Mouse (Mus musculus) midbrain, embryonic 14.5 days (tissue): Measurements from ENCODE around the gene Brca1. TPM values are rescaled to one million over a fixed set of nuclear protein-coding genes. Genes with fewer than 3 reads are reported as not detected.
"Not testable (repeated sequence)": the region's sequence is repeated elsewhere in the genome, so short reads cannot be mapped to it uniquely, and the experiment has no call there.

Source experiments
- ATAC-seq: fragments of 200-750 bp; cut with Nextera tagmentation; 2 replicates; pipeline ENCODE4 v1.8.0; 2017; ENCODE audit warnings: moderate number of reproducible peaks, moderate library complexity; ENCODE audit not compliant: low FRiP score, low TSS enrichment
- DNase-seq: peaks from one replicate; pipeline ENCODE4 v3.0.0-alpha.2; 2015
- H3K27ac ChIP-seq: fragments of 300-500 bp; sonication (generic); replicated peaks from 2 replicates; pipeline ENCODE4 v1.5.1; 2014; ENCODE audit warnings: mild to moderate bottlenecking, low read depth, low read length, moderate library complexity
- H3K27me3 ChIP-seq: fragments of 300-500 bp; sonication (generic); 2 replicates; pipeline ENCODE4 v1.6.1; 2014; ENCODE audit warnings: low read length, control low read depth, mixed read lengths; ENCODE audit not compliant: control insufficient read depth, insufficient read depth
- H3K36me3 ChIP-seq: fragments of 300-500 bp; sonication (generic); 2 replicates; pipeline ENCODE4 v1.6.1; 2014; ENCODE audit warnings: low read length, control low read depth; ENCODE audit not compliant: control insufficient read depth, insufficient read depth
- H3K4me1 ChIP-seq: fragments of 300-500 bp; sonication (generic); 2 replicates; pipeline ENCODE4 v1.6.1; 2014; ENCODE audit warnings: mild to moderate bottlenecking, antibody characterized with exemption, low read length, control low read depth; ENCODE audit not compliant: control insufficient read depth, insufficient read depth
- H3K4me2 ChIP-seq: fragments of 300-500 bp; sonication (generic); 2 replicates; pipeline ENCODE4 v1.6.1; 2014; ENCODE audit warnings: mild to moderate bottlenecking, low read length, moderate library complexity
- H3K4me3 ChIP-seq: fragments of 300-500 bp; sonication (generic); replicated peaks from 2 replicates; pipeline ENCODE4 v1.5.1; 2014; ENCODE audit warnings: low read depth, low read length
- H3K9ac ChIP-seq: fragments of 300-500 bp; sonication (generic); replicated peaks from 2 replicates; pipeline ENCODE4 v1.6.1; 2014; ENCODE audit warnings: mild to moderate bottlenecking, low read length, moderate library complexity
- H3K9me3 ChIP-seq: fragments of 300-500 bp; sonication (generic); 2 replicates; pipeline ENCODE4 v1.6.1; 2016; ENCODE audit warnings: low read length, control low read depth, mixed read lengths; ENCODE audit not compliant: control insufficient read depth
- WGBS: fragments of 180-500 bp; shearing (Covaris S2); extraction: QIAGEN DNeasy Blood & Tissue Kit; methylation state at CpG from one replicate; pipeline ENCODE4 v1.1.7; 2014; 5-methylcytosine and 5-hydroxymethylcytosine counted together
- polyA plus RNA-seq: library from polyadenylated mRNA; unstranded; fragments of >200 nt; fragmentation: Nextera tagmentation; extraction: Ambion mirVana; gene quantifications from 2 replicates; pipeline ENCODE4 v1.2.1, GENCODE M21; 2014

Gene Brca1
- polyA plus RNA-seq, 1 experiment from 2014 or later: 4.1 TPM

DNA sequence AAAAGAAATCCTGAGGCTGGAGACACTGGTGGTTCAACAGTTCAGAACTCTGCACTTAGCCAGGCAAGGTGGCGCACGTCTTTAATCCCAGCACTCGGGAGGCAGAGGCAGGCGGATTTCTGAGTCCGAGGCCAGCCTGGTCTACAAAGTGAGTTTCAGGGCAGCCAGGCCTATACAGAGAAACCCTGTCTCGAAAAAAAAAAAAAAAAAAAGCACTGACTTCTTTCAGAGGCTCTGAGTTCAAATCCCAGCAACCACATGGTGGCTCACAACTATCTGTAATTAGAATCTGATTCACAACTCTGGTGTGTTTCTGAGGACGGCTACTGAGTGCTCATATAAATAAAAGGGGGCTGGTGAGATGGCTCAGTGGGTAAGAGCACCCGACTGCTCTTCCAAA is 104.9 kb downstream of the Brca1 start:
- H3K9me3 ChIP-seq, H3K4me1 ChIP-seq, H3K27me3 ChIP-seq, H3K9ac ChIP-seq, ATAC-seq, H3K27ac ChIP-seq, DNase-seq, H3K4me2 ChIP-seq, H3K4me3 ChIP-seq: not testable (repeated sequence)
- 93% methylated on average over 8 of the region's 8 CpGs for WGBS
- H3K36me3 ChIP-seq: peaks cover 29% of the 10 kb centered on the region

DNA sequence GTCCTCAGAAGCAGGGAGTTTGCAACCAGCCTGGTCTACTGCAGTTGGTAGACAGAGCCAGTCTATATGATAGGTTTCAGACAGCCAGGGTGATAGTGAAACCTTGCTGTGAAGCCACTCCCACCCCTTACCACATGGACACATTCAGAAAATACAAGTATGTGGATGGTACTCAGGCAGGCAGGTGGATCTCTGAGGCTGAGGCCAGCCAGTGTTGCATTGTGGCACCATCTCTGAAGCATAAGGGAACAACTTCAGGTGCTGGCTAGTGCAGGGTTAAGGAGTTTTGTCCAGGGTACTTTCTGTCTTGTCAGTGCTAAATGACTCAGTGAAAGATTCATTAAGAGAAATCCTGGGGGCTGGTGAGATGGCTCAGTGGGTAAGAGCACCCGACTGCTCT is 105.4 kb downstream of the Brca1 start:
- Histone ChIP-seq H3K27me3 (no peaks in the 10 kb centered on the region), H3K27ac (no peak overlapping the region), H3K36me3 (peaks cover 29% of the 10 kb centered on the region), H3K4me1 (peaks cover 10% of the 10 kb centered on the region), H3K4me2 (no peak overlapping the region), H3K4me3 (no peak overlapping the region), H3K9me3 (no peaks in the 10 kb centered on the region), H3K9ac (no peak overlapping the region)
- WGBS: 91% methylated on average over 1 of the region's 1 CpGs
- DNase-seq: no peak
- no peak for ATAC-seq

- H3K9ac ChIP-seq: peak overlapping the region; percentile 95
- peak overlapping the region; percentile 96 for H3K27ac ChIP-seq
- peak overlapping the region; percentile 98 for H3K4me2 ChIP-seq
- no peaks in the 10 kb centered on the region for H3K27me3 ChIP-seq
- H3K4me3 ChIP-seq: peak overlapping the region; percentile 59
- peaks cover 29% of the 10 kb centered on the region for H3K36me3 ChIP-seq
- ATAC-seq: no peak
- peaks cover 10% of the 10 kb centered on the region for H3K4me1 ChIP-seq
- no peak for DNase-seq
- 1% methylated on average over 14 of the region's 14 CpGs for WGBS
- no peaks in the 10 kb centered on the region for H3K9me3 ChIP-seq
Observed at GRCm38 (mm10) chr11:101442760-101443159, 109.0 kb downstream of the Brca1 start.

DNA sequence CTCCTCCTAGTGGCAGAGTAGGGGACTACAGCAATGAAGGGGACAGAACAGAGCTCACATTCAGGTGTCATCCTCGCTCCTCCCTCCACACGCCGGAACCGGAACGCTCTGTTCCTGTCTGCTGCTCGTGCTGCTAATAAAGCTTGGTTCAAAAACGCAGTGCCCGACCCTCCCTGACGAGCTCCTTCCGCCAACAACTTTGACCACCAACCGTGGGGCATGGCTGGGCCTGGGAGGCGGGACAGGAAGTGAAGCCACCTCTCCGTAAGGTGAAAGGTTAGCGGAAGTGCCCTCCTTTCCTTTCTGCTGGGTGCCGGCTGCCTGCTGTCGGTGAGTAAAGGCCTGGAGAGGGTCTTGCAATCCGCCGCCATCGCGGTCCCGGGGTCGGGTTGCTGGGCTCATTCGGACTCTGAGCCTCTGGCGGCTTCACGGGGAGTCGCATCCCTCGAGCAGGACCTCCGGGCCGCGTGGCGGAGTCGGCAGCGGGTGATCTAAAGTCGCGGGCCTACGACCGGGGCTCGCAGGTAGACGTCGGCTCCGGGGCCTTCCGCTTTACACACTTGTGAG is 109.5 kb downstream of the Brca1 start, which contains the start of gene Rpl27:
Gene Rpl27 (plus strand): TSS at position 172 of the 567 bp plus-strand sequence.
- Histone ChIP-seq H3K9ac (peak within 1 kb of the TSS; percentile 95), H3K36me3 (peaks cover 29% of the 10 kb centered on the region), H3K4me2 (peak within 1 kb of the TSS; percentile 98), H3K9me3 (no peaks in the 10 kb centered on the region), H3K27ac (peak within 1 kb of the TSS; percentile 96), H3K27me3 (no peaks in the 10 kb centered on the region), H3K4me1 (peaks cover 10% of the 10 kb centered on the region), H3K4me3 (peak within 1 kb of the TSS; percentile 59)
- ATAC-seq (peak; percentile 97), DNase-seq (peak; percentile 98)
- WGBS: under 1% methylated on average over 42 of the region's 42 CpGs

- not testable (repeated sequence) for H3K9me3 ChIP-seq, H3K9ac ChIP-seq, H3K27me3 ChIP-seq, DNase-seq, H3K27ac ChIP-seq, ATAC-seq, H3K4me1 ChIP-seq
- H3K4me2 ChIP-seq: peak overlapping the region; percentile 42
- peaks cover 29% of the 10 kb centered on the region for H3K36me3 ChIP-seq
- peak overlapping the region; percentile 15; the same call in 1 of the 2 replicates for H3K4me3 ChIP-seq
- WGBS: 39% methylated on average over 15 of the region's 15 CpGs
Observed at GRCm38 (mm10) chr11:101441450-101442126, 110.2 kb downstream of the Brca1 start.

Other genes with a start within 250 kb of the Brca1 start
- 148 and 193 TPM in 2 replicates for gene Becn1, start 249.7 kb downstream of the Brca1 start, polyA plus RNA-seq
- gene Psme3, start 235.7 kb downstream of the Brca1 start, polyA plus RNA-seq: 101 and 103 TPM in 2 replicates
- gene Aoc2, start 226.9 kb downstream of the Brca1 start, polyA plus RNA-seq: 1.3 and 1.7 TPM in 2 replicates
- gene Aoc3, start 221.3 kb downstream of the Brca1 start, polyA plus RNA-seq: 0.04 TPM in 1 of 2 replicates, not detected in the other
- not detected in 2 replicates for gene G6pc, start 184.4 kb downstream of the Brca1 start, polyA plus RNA-seq
- gene Aarsd1, start 134.3 kb downstream of the Brca1 start, polyA plus RNA-seq: 90.7 and 101 TPM in 2 replicates
- 7.5 and 7.6 TPM in 2 replicates for gene Gm27029, start 127.2 kb downstream of the Brca1 start, polyA plus RNA-seq
- 21.1 and 23.1 TPM in 2 replicates for gene Rundc1, start 126.9 kb downstream of the Brca1 start, polyA plus RNA-seq
- 1.1 TPM in 2 replicates for gene Ptges3l, start 126.6 kb downstream of the Brca1 start, polyA plus RNA-seq
- gene Rpl27, start 109.7 kb downstream of the Brca1 start, polyA plus RNA-seq: 301 and 329 TPM in 2 replicates
- gene Ifi35, start 103.5 kb downstream of the Brca1 start, polyA plus RNA-seq: 1.5 and 5.9 TPM in 2 replicates
- gene Rnd2, start 87.0 kb downstream of the Brca1 start, polyA plus RNA-seq: 58.6 and 72.6 TPM in 2 replicates
- gene Vat1, start 85.7 kb downstream of the Brca1 start, polyA plus RNA-seq: 99.9 and 129 TPM in 2 replicates
- 69.2 and 101 TPM in 2 replicates for gene Nbr1, start 194 bp upstream of the Brca1 start, polyA plus RNA-seq
- 1.2 and 3.5 TPM in 2 replicates for gene Tmem106a, start 30.3 kb upstream of the Brca1 start, polyA plus RNA-seq
- not detected in 2 replicates for gene Gm11634, start 47.3 kb upstream of the Brca1 start, polyA plus RNA-seq
- 13.2 and 14.0 TPM in 2 replicates for gene Rdm1, start 75.2 kb upstream of the Brca1 start, polyA plus RNA-seq
- 3.9 and 4.5 TPM in 2 replicates for gene Arl4d, start 113.6 kb upstream of the Brca1 start, polyA plus RNA-seq
- 29.2 and 35.4 TPM in 2 replicates for gene Dhx8, start 181.0 kb upstream of the Brca1 start, polyA plus RNA-seq
- 4.0 and 6.9 TPM in 2 replicates for gene Etv4, start 233.4 kb upstream of the Brca1 start, polyA plus RNA-seq